Mouse (Mus musculus) heart, adult 8-10 months (tissue): ENCODE measurements around the gene Ttll7. TPM values are rescaled to one million over a fixed set of nuclear protein-coding genes. Genes with fewer than 3 reads are reported as not detected.

ENCODE experiments used
- DNase-seq: peaks from one replicate; pipeline ENCODE4 v3.0.0; 2022; ENCODE audit warnings: low spot score
- total RNA-seq, 4 experiments: library from RNA; stranded (reverse); gene quantifications; 2 replicates each; pipeline ENCODE4 v1.2.4; 2022

Gene Ttll7
- total RNA-seq, result 1 to 10 TPM; 8.9 to 9.9 (median 9.4) TPM

DNA sequence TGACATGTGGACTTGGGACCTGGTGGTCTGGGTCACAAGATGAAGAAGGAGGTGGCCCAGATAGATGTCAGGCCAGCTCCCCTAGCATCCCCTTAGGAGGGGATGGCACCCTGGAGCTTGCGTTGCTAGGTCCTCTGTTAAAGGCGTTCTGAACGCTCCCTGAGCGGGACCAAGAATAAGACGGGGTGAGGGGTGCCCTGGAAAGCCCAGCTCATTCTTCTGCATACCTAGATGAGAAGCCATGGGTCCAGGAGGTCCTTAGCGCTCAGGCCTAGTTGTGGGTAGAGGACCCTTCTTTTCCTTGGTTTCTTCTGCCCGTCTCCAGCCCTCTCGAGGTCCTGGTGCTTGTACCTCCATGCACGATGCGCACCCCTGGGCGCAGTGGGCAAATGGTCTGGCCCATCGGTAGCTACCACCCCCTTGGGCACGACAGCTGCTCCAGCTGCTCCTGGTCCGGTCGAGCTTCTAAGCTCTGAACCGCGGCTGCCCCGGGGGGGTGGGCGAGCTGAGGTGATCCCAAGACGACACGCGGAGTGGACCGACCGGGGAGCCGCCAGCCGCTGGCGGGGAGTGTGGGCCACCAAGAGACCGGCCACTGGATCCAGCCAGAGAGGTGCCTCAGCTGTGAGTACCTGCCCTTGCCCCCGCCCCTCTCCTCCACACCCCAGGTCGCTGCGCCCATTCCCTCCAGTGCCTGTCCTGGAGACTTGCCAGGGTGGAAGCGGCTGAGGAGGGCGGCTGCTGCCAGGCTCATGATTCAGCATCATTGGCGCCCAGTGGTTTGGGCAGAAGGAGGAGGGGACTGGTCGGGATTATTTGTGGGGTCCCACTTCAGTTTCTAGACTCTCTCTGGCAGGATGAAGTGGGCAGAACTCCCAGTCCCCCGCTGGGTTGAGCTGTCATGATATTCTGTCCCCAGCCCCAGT, at the start of gene Ttll7:
TSS of gene Ttll7 (plus strand) at position 402 of the 926 bp plus-strand sequence.
- peak; percentile 83 for DNase-seq

DNA sequence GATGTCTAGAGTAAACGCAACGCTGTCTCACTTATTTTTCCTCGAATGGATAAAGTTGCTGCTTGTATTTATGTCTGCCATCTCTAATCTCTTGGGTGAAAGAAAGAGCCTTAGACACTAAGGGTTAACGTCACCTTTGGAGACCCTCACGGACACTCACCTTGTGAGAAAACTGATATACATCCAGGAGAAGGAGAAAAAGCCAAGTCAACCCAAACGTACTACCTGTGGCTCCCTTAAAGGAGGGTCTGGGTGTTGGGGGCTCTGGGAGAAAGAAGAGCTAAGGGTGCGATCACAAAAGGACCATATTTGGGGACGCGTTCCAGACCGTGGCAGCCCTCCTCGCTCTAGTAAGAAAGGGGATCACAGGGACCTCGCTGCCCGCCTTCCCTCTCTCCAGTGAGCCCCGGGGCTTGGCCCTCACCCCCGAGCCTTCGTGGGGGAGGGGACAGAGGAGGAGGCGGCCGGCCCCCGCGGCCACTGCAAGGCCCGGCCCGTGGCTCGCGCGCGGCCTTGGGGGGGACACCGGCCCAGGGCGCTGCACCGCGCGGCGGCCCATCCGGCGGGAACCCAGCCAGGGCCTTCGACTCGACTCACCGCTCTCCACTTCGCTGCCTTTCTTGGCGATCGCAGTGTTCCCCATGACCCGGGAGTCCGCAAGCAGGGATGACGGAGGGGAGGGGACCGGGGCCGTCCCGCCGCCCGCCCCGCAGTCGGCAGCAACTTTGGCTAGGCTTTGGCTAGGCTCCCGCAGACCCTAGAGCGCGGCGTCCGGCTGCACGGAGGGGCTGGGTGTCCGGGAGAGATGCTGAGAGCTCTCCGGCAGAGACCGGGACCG, 39.9 kb upstream of the Ttll7 start:
- DNase-seq, result no peak

GRCm38 (mm10) chr3:146812901-146813393, 39.2 kb upstream of the Ttll7 start, which contains the start of gene Prkacb:
TSS of gene Prkacb (minus strand) at chr3:146812990.
- DNase-seq, result peak; percentile 92

DNA sequence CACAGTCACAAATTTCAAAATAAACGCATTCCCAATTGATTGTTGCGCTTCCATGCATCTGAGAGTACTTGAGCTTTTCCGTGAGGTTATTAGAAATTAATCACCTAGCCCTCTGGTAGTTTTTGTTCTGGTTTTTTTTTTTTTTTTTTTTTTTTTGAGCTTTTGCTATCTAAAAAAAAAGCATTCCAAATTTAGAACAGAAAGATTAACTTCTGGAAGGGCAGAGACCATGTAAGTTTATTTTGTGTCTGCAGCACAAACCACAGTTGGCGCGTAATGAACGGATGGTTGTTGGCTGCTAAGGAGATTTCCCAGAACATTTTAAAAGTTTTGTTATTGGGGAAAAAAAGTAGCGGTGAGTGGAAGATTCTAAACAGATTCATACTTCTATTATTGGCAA, 38.5 kb upstream of the Ttll7 start:
- no peak for DNase-seq

DNA sequence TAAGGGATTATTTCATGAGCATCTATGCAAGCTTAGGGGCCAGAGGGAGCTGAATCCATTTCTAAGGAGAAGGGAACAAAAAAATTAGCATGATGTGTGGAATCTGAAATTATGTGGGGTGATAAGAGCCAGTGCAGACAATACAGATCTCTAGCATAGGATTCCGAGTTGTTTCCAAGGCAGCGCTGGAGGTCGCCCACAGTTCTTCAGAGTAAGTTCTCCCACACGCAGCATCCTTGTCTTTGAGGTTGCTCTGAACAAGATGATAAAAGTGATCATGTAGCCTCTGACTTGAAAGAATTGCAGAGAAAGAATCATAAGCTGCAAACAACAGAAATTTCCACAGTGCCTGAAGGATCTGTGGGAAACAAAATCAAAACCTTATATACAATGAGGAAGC, 31.4 kb upstream of the Ttll7 start:
- no peak for DNase-seq

GRCm38 (mm10) chr3:146842766-146843165, 9.4 kb upstream of the Ttll7 start:
- DNase-seq, result peak; percentile 11

DNA sequence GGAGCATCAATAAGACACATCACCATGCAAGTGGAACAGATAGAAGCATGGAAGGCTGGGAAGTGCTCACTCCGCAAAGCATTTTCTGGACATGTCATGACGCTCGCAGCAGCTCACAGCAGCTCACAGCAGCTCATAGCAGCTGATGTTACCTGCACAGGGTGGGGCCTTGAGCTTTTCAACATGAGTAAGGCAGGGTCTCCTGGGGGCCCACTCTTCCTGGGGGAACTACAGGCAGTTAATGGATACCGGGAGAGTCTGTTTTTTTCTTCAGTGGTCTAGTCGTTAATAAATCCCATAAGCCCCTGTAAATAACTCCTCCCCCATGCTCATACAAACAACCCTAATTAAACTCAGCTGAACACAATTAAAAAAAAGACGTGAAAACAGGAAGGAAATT, 8.7 kb upstream of the Ttll7 start:
- DNase-seq, result no peak

GRCm38 (mm10) chr3:146846237-146846636, 5.9 kb upstream of the Ttll7 start:
- peak; percentile 76 for DNase-seq

DNA sequence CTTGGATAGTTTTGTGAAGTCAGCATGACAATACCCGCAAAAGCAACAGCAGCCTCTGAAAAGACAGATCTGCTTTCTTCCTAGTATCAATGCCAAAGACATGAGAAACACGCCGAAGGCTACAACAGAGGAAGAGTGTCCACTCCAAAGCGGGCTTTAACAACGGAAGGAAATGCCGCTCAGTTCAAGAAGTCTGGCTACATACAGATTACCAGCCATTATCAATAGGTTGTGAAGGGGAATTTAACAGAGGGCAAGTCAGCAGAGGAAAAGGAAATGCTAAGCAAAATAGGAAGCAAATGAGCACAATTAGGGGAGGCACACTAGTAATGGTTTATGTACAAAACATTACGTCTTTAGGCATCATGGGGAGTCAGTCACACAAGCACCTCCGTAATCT, 4.1 kb upstream of the Ttll7 start:
- no peak for DNase-seq

- DNase-seq, result no peak
Measured at GRCm38 (mm10) chr3:146849360-146849759, 2.8 kb upstream of the Ttll7 start.

DNA sequence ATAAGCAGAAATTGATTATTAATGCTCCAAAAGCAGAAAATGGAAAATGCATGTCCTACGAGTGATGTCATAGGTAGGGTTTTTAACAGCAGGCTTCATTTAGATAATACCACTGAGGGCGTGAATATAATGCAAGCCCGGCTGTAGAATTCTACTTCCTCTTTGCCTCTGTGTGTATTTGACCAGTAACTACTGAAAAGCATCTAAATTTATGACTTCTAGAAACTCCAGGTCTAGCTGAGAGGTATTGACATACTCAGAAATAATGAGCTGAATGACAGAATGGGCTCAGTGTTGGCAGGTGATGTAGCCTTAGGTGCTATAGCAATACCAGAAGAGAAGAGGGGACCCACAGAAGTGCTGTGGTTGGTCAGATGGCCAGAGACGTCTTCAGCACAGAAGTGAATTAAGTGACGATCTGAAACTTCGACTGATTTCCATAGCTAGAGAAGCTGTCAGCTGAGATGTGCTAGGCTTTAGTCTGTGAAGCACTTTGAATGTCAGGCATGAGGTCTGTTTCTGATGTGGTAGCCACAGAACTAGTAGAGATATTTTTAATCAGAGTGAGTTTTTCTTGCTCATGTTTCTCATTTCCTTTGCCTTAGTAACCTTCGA, 2.4 kb downstream of the Ttll7 start:
- no peak for DNase-seq

- DNase-seq, result no peak
Measured at GRCm38 (mm10) chr3:146857373-146857772, 5.2 kb downstream of the Ttll7 start.

DNA sequence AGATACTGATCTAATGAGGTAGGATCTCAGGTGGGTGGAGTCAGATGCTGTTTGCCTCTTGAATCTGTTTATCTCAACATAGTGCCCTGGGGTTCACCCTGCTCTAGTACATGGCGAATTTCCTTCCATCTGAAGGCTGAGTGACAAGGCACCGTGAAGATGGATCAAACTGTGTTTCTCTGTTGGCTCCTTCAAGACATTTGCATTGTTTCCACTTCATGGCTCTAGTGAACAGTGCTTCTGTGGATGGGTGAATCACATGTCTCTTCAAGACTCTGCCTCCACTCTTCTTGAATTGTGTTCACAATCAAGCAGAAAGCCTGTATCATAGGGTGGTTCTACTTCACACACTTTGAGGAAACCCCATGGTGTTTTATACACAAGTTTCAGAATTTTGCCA, 8.1 kb downstream of the Ttll7 start:
- DNase-seq, result no peak

GRCm38 (mm10) chr3:146866563-146866962, 14.4 kb downstream of the Ttll7 start:
- no peak for DNase-seq

- DNase-seq, result no peak
Measured at GRCm38 (mm10) chr3:146871954-146872353, 19.8 kb downstream of the Ttll7 start.

- DNase-seq, result peak; percentile 77
Measured at GRCm38 (mm10) chr3:146875929-146876328, 23.8 kb downstream of the Ttll7 start.

GRCm38 (mm10) chr3:146893931-146894330, 41.8 kb downstream of the Ttll7 start:
- DNase-seq, result no peak

DNA sequence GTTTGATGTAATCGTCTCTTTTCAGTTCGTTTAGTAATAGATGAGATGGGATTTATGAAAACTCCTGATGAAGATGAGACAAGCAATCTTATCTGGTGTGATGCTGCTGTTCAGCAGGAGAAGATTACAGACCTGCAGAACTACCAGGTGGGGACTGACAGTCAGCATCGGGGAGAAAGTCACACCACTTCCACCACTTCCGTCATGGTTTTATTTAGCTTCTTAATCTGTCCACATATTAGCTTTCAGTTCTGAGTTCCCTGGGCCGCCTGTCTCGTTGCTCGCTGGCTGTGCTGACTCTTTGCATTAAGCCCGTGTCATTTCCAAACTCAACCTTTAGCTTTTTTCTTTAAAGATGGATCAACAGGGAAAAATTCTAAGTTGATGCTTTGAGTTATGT, 44.4 kb downstream of the Ttll7 start:
- no peak for DNase-seq

DNA sequence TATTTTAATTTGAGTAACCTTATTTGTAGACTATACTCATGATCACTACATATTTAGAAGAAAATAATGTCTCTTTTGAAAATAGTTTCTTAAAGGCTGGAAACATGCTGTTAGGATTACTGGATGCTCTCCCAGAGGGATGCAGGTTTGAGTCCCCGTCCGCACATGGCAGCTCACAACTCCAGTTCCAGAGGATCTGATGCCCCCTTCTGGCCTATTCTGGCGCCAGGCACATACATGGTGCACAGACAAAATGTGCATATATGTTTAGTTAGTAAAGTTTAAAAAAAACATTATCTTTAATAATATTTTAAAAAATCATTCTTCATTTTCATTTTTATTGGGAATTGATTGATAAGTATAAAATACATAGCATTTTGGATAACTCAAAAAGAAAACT, 47.9 kb downstream of the Ttll7 start:
- no peak for DNase-seq

GRCm38 (mm10) chr3:146901729-146902128, 49.6 kb downstream of the Ttll7 start:
- no peak for DNase-seq

- DNase-seq, result no peak
Measured at GRCm38 (mm10) chr3:146905606-146906005, 53.4 kb downstream of the Ttll7 start.

DNA sequence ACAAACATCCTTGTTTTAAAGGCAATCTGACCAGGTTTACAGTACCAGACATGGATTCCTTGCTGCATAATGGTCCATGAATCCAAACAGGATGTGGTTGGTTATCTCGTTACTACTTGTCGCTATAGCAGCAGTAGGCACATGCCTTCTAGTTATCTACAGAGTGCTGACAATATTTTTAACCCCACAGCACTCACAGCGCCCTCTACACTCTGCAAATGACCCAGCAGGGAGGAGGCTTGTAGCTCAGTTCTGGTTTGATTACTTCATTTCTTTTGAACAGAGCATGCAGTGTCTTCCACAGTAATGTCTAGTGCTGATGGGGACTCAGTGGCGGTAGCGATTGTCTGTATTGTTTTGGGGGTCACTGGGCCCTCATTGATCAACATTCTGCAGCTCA, 56.8 kb downstream of the Ttll7 start:
- DNase-seq, result no peak
